ENCODE assay signal across 28 mouse cellular contexts in the genomic region with DNA sequence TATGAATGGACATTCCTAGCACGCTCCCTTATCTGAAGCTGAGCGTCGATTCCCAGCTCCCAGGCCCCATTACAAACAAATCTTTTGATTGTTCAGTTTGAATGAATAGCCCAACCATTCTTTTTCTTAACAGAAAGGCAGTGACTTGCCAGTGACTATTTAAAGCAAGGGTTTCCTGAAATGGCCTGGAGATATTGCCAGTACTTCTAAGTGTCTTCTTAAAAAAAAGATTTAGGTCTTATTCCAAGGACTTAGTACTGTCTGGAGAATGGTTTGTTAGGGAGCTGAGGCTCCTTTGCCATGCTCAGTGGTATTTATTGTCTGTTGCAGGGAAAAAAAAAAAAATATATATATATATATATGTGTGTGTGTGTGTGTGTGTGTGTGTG. TPM values are rescaled to one million over a fixed set of nuclear protein-coding genes. Genes with fewer than 3 reads are reported as not detected.
DNase-seq lines count a peak whose midpoint lies in the region; ATAC-seq and TF ChIP-seq lines count a peak whose summit lies in the region.
"Had no signal": no experiment of that assay in that cellular context is flagged by ENCODE, and none has a peak within 500 bp of the region (broad histone marks: within the 10 kb centered on the region; RNA-seq: fewer than 3 reads in every experiment).

No protein-coding gene starts in this region.

- TF ChIP-seq POLR2A in liver, adult 2 months (IDR thresholded peaks at IDR 0.05; ENCODE audit: extremely low read depth, insufficient read depth, low read length): no peak

- no peak for TF ChIP-seq CTCF in liver, adult 2 months (IDR thresholded peaks at IDR 0.05; ENCODE audit: low read depth, low read length)

- H3K27me3 ChIP-seq in forebrain, embryonic 11.5 days (ENCODE audit: control insufficient read depth, insufficient read depth, low read length): no peaks in the 10 kb centered on the region
- H3K27me3 ChIP-seq in forebrain, embryonic 12.5 days: no peaks in the 10 kb centered on the region
- H3K27me3 ChIP-seq in heart, embryonic 15.5 days: no peaks in the 10 kb centered on the region
- no peaks in the 10 kb centered on the region for H3K27me3 ChIP-seq in liver, adult 2 months (ENCODE audit: control insufficient read depth, insufficient read depth, low read length)
- no peaks in the 10 kb centered on the region for H3K27me3 ChIP-seq in liver, embryonic 12.5 days (replicated peaks)
- H3K27me3 ChIP-seq in midbrain, embryonic 10.5 days (ENCODE audit: low read depth, poor library complexity, severe bottlenecking): no peaks in the 10 kb centered on the region
- no peaks in the 10 kb centered on the region for H3K27me3 ChIP-seq in midbrain, embryonic 16.5 days (ENCODE audit: control insufficient read depth, insufficient read depth, low read depth, low read length)
- H3K27me3 ChIP-seq: embryonic facial prominence, embryonic 15.5 days; heart, embryonic 12.5 days had no signal

- no peaks in the 10 kb centered on the region for H3K4me1 ChIP-seq in forebrain, embryonic 11.5 days (replicated peaks; ENCODE audit: control insufficient read depth, insufficient read depth, low read length)
- peaks cover 5% of the 10 kb centered on the region for H3K4me1 ChIP-seq in forebrain, embryonic 12.5 days
- peaks cover 6% of the 10 kb centered on the region; the same call in 1 of the 2 replicates for H3K4me1 ChIP-seq in heart, embryonic 15.5 days (replicated peaks)
- H3K4me1 ChIP-seq in liver, adult 2 months (ENCODE audit: control insufficient read depth, insufficient read depth, low read length): peaks cover 4% of the 10 kb centered on the region; the same call in 1 of the 2 replicates
- no peaks in the 10 kb centered on the region for H3K4me1 ChIP-seq in liver, embryonic 12.5 days
- peaks cover 17% of the 10 kb centered on the region for H3K4me1 ChIP-seq in midbrain, embryonic 10.5 days
- H3K4me1 ChIP-seq in midbrain, embryonic 16.5 days (ENCODE audit: control insufficient read depth, insufficient read depth, low read length): no peaks in the 10 kb centered on the region; the same call in none of the 2 replicates

- no peak for ATAC-seq in forebrain, embryonic 11.5 days (replicated peaks; ENCODE audit: low FRiP score)
- no peak for ATAC-seq in forebrain, embryonic 12.5 days (ENCODE audit: low FRiP score)
- ATAC-seq in heart, embryonic 15.5 days (replicated peaks; ENCODE audit: insufficient number of reproducible peaks, insufficient read depth, low FRiP score, low read depth): no peak
- no peak for ATAC-seq in liver, embryonic 12.5 days
- no peak for ATAC-seq in midbrain, embryonic 16.5 days
- ATAC-seq: CD4-positive, CD25-positive, alpha-beta regulatory T cell, adult 4 months; forebrain, embryonic 16.5 days had no signal

- H3K9ac ChIP-seq in forebrain, embryonic 11.5 days (ENCODE audit: low read length): no peak overlapping the region
- H3K9ac ChIP-seq in forebrain, embryonic 12.5 days: no peak overlapping the region
- no peak overlapping the region for H3K9ac ChIP-seq in heart, embryonic 15.5 days
- H3K9ac ChIP-seq in liver, adult 2 months (ENCODE audit: low read depth, low read length): no peak overlapping the region
- no peak overlapping the region for H3K9ac ChIP-seq in liver, embryonic 12.5 days
- no peak overlapping the region for H3K9ac ChIP-seq in midbrain, embryonic 16.5 days (ENCODE audit: low read depth, low read length)
- H3K9ac ChIP-seq: embryonic facial prominence, embryonic 15.5 days; heart, embryonic 12.5 days; hindbrain, embryonic 14.5 days had no signal

- H3K27ac ChIP-seq in forebrain, embryonic 11.5 days (ENCODE audit: low read depth, low read length): no peak overlapping the region
- no peak overlapping the region for H3K27ac ChIP-seq in forebrain, embryonic 12.5 days
- peak overlapping the region; percentile 16 for H3K27ac ChIP-seq in heart, embryonic 15.5 days
- 0 out of 2 replicates have a peak overlapping the region, but pooled peaks have one; percentile 9 for H3K27ac ChIP-seq in liver, adult 2 months (replicated peaks; ENCODE audit: insufficient read depth, low read depth, low read length)
- H3K27ac ChIP-seq in liver, embryonic 12.5 days: no peak overlapping the region
- 0 out of 2 replicates have a peak overlapping the region, but pooled peaks have one; percentile 24 for H3K27ac ChIP-seq in midbrain, embryonic 10.5 days (replicated peaks)
- H3K27ac ChIP-seq in midbrain, embryonic 16.5 days (ENCODE audit: low read length): no peak overlapping the region
- H3K27ac ChIP-seq: embryonic facial prominence, embryonic 15.5 days; hindbrain, embryonic 14.5 days had no signal

- no peaks in the 10 kb centered on the region for H3K9me3 ChIP-seq in forebrain, embryonic 11.5 days (ENCODE audit: control insufficient read depth, low read length)
- H3K9me3 ChIP-seq in forebrain, embryonic 12.5 days: no peaks in the 10 kb centered on the region
- H3K9me3 ChIP-seq in heart, embryonic 15.5 days (replicated peaks): no peaks in the 10 kb centered on the region
- no peaks in the 10 kb centered on the region for H3K9me3 ChIP-seq in liver, embryonic 12.5 days (replicated peaks)
- H3K9me3 ChIP-seq in midbrain, embryonic 10.5 days (replicated peaks): no peaks in the 10 kb centered on the region
- no peaks in the 10 kb centered on the region for H3K9me3 ChIP-seq in midbrain, embryonic 16.5 days (replicated peaks; ENCODE audit: control insufficient read depth, low read length, poor library complexity, severe bottlenecking)
- H3K9me3 ChIP-seq: embryonic facial prominence, embryonic 15.5 days; forebrain, embryonic 10.5 days; G1E; heart, embryonic 12.5 days; hindbrain, embryonic 10.5 days had no signal

- H3K36me3 ChIP-seq in forebrain, embryonic 11.5 days (ENCODE audit: control insufficient read depth, insufficient read depth, low read length): no peaks in the 10 kb centered on the region
- no peaks in the 10 kb centered on the region for H3K36me3 ChIP-seq in forebrain, embryonic 12.5 days (replicated peaks)
- H3K36me3 ChIP-seq in heart, embryonic 15.5 days: no peaks in the 10 kb centered on the region
- no peaks in the 10 kb centered on the region for H3K36me3 ChIP-seq in liver, adult 2 months (ENCODE audit: control insufficient read depth, insufficient read depth, low read length)
- no peaks in the 10 kb centered on the region for H3K36me3 ChIP-seq in liver, embryonic 12.5 days
- no peaks in the 10 kb centered on the region for H3K36me3 ChIP-seq in midbrain, embryonic 10.5 days
- H3K36me3 ChIP-seq in midbrain, embryonic 16.5 days (ENCODE audit: control insufficient read depth, insufficient read depth, low read length): no peaks in the 10 kb centered on the region
- H3K36me3 ChIP-seq: embryonic facial prominence, embryonic 15.5 days; forebrain, embryonic 10.5 days; G1E; heart, embryonic 12.5 days; hindbrain, embryonic 10.5 days had no signal

- no peak overlapping the region for H3K4me2 ChIP-seq in forebrain, embryonic 11.5 days (ENCODE audit: low read depth, low read length, severe bottlenecking)
- no peak overlapping the region for H3K4me2 ChIP-seq in forebrain, embryonic 12.5 days
- H3K4me2 ChIP-seq in heart, embryonic 15.5 days: no peak overlapping the region
- no peak overlapping the region for H3K4me2 ChIP-seq in liver, embryonic 12.5 days
- no peak overlapping the region for H3K4me2 ChIP-seq in midbrain, embryonic 16.5 days (ENCODE audit: low read length)
- H3K4me2 ChIP-seq: embryonic facial prominence, embryonic 15.5 days; heart, embryonic 12.5 days; hindbrain, embryonic 14.5 days had no signal

- no peak overlapping the region for H3K4me3 ChIP-seq in forebrain, embryonic 11.5 days (ENCODE audit: low read depth, low read length)
- no peak overlapping the region for H3K4me3 ChIP-seq in forebrain, embryonic 12.5 days (replicated peaks)
- H3K4me3 ChIP-seq in heart, embryonic 15.5 days: no peak overlapping the region
- no peak overlapping the region for H3K4me3 ChIP-seq in liver, adult 2 months (ENCODE audit: insufficient read depth, low read depth, low read length)
- no peak overlapping the region for H3K4me3 ChIP-seq in liver, embryonic 12.5 days
- H3K4me3 ChIP-seq in midbrain, embryonic 10.5 days: no peak overlapping the region
- no peak overlapping the region for H3K4me3 ChIP-seq in midbrain, embryonic 16.5 days (ENCODE audit: low read depth, low read length)
- H3K4me3 ChIP-seq: embryonic facial prominence, embryonic 15.5 days; erythroblast, embryonic 14.5 days; forebrain, embryonic 10.5 days; gastrocnemius, adult 2 months; heart, embryonic 12.5 days; hindbrain, embryonic 10.5 days had no signal

- H3K79me2 ChIP-seq in liver, adult 2 months (ENCODE audit: control insufficient read depth, insufficient read depth, low read length): no peaks in the 10 kb centered on the region

- DNase-seq in forebrain, embryonic 11.5 days (ENCODE audit: low spot score): peak; percentile 4
- no peak for DNase-seq in heart, adult 8-10 months (ENCODE audit: low spot score)
- no peak for DNase-seq in liver, adult 2 months (ENCODE audit: extremely low read depth, low read depth, low spot score)
- no peak for DNase-seq in midbrain, embryonic 10.5 days (ENCODE audit: low spot score)
- DNase-seq: adrenal gland, adult 8-10 months; B cell, adult 2 months; cerebellum, adult 11 months; cerebellum, adult 8-10 months; cerebellum, postnatal 14 days; embryo, embryonic 11 days; gastrocnemius, adult 2 months; gastrocnemius, postnatal 25 days had no signal

- 47% methylated on average over 3 of the region's 3 CpGs for WGBS in forebrain, embryonic 11.5 days
- WGBS in forebrain, embryonic 12.5 days: 42% methylated on average over 3 of the region's 3 CpGs
- 30% methylated on average over 3 of the region's 3 CpGs for WGBS in heart, embryonic 15.5 days
- WGBS in liver, adult 2 months: 20% methylated on average over 3 of the region's 3 CpGs
- 70% methylated on average over 3 of the region's 3 CpGs for WGBS in liver, embryonic 12.5 days (ENCODE audit: insufficient replicate concordance)
- WGBS in midbrain, embryonic 10.5 days: 38% methylated on average over 3 of the region's 3 CpGs
- WGBS in midbrain, embryonic 16.5 days: 39% methylated on average over 3 of the region's 3 CpGs

RNA-seq across cellular contexts. Expression of a gene that starts 23.0 kb away (rescaled TPM):
- not detected in 2 replicates for polyA plus RNA-seq in forebrain, embryonic 11.5 days (2014; fragmentation: Nextera tagmentation; extraction: Ambion mirVana)
- polyA plus RNA-seq in forebrain, embryonic 12.5 days (2016; fragmentation: Nextera tagmentation; extraction: Ambion mirVana): not detected in 2 replicates
- not detected in 2 replicates for polyA plus RNA-seq in heart, embryonic 15.5 days (2015; fragmentation: Nextera tagmentation; extraction: Ambion mirVana)
- not detected for total RNA-seq in heart, adult 8-10 months (2022)
- not detected in 2 replicates for total RNA-seq in liver, adult 2 months (2014; rRNA removed)
- polyA plus RNA-seq in liver, adult 2 months (2012; rRNA removed): not detected in 2 replicates
- not detected in 2 replicates for polyA plus RNA-seq in liver, embryonic 12.5 days (2016; fragmentation: Nextera tagmentation; extraction: Ambion mirVana)
- not detected in 2 replicates for polyA plus RNA-seq in midbrain, embryonic 10.5 days (2016; fragmentation: Nextera tagmentation; extraction: Ambion mirVana)
- polyA plus RNA-seq in midbrain, embryonic 16.5 days (2015; fragmentation: Nextera tagmentation; extraction: Ambion mirVana): not detected in 2 replicates
- total RNA-seq: adrenal gland, postnatal 36 days; gastrocnemius, adult 2 months; gastrocnemius, postnatal 25 days; heart, postnatal 25 days had no signal
- polyA plus RNA-seq: CD4-positive, CD25-positive, alpha-beta regulatory T cell, adult 4 months; embryonic facial prominence, embryonic 11.5 days; embryonic facial prominence, embryonic 15.5 days; erythroblast, embryonic 14.5 days; forebrain, embryonic 10.5 days; forebrain, embryonic 16.5 days; G1E; heart, embryonic 12.5 days; hindbrain, embryonic 10.5 days; hindbrain, embryonic 14.5 days had no signal

Comparison
In these comparisons a context has a peak if more than half of its experiments do, and no peak if none do; other contexts are left out.
1. H3K27ac ChIP-seq: peak in heart, embryonic 15.5 days (single experiment), liver, adult 2 months (single experiment) and midbrain, embryonic 10.5 days (single experiment); none in forebrain, embryonic 11.5 days (single experiment), forebrain, embryonic 12.5 days (single experiment), liver, embryonic 12.5 days (single experiment) and midbrain, embryonic 16.5 days (single experiment).